Mouse (Mus musculus) lung, postnatal 0 days (tissue): Measurements from ENCODE around the gene Pik3ca. TPM values are rescaled to one million over a fixed set of nuclear protein-coding genes. Genes with fewer than 3 reads are reported as not detected.
A peak's percentile ranks its signal among the peaks of the same experiment; 100 is the strongest.

Experiments used
- ATAC-seq: fragments of 200-750 bp; cut with Nextera tagmentation; 2 replicates; pipeline ENCODE4 v1.8.0; 2017; ENCODE audit warnings: moderate library complexity
- DNase-seq: peaks from one replicate; pipeline ENCODE4 v3.0.0-alpha.2; 2016; ENCODE audit warnings: low spot score
- H3K27ac ChIP-seq: fragments of 300-500 bp; sonication (generic); 2 replicates; pipeline ENCODE4 v1.5.1; 2014; ENCODE audit warnings: antibody characterized with exemption, mild to moderate bottlenecking, low read length, mixed read lengths
- H3K27me3 ChIP-seq: fragments of 300-500 bp; sonication (generic); replicated peaks from 2 replicates; pipeline ENCODE4 v1.6.1; 2014; ENCODE audit warnings: low read length, mixed read lengths; ENCODE audit not compliant: insufficient read depth
- H3K36me3 ChIP-seq: fragments of 300-500 bp; sonication (generic); 2 replicates; pipeline ENCODE4 v1.6.1; 2014; ENCODE audit warnings: low read length, mixed read lengths; ENCODE audit not compliant: insufficient read depth
- H3K4me1 ChIP-seq: fragments of 300-500 bp; sonication (generic); 2 replicates; pipeline ENCODE4 v1.6.1; 2014; ENCODE audit warnings: antibody characterized with exemption, low read depth, low read length, mixed read lengths; ENCODE audit not compliant: insufficient read depth
- H3K4me2 ChIP-seq: fragments of 300-500 bp; sonication (generic); replicated peaks from 2 replicates; pipeline ENCODE4 v1.6.1; 2014; ENCODE audit warnings: low read depth, mild to moderate bottlenecking, low read length, moderate library complexity, mixed read lengths
- H3K4me3 ChIP-seq: fragments of 300-500 bp; sonication (generic); 2 replicates; pipeline ENCODE4 v1.5.1; 2014; ENCODE audit warnings: low read depth, low read length
- H3K9ac ChIP-seq: fragments of 300-500 bp; sonication (generic); replicated peaks from 2 replicates; pipeline ENCODE4 v1.6.1; 2014; ENCODE audit warnings: low read depth, mild to moderate bottlenecking
- H3K9me3 ChIP-seq: fragments of 300-500 bp; sonication (generic); 2 replicates; pipeline ENCODE4 v1.6.1; 2016; ENCODE audit warnings: low read length, mixed read lengths
- CTCF ChIP-seq: IDR thresholded peaks from 2 replicates; pipeline ENCODE4 v1.5.1; 2016; ENCODE audit warnings: antibody characterized with exemption, mild to moderate bottlenecking
- EP300 ChIP-seq: IDR thresholded peaks from 2 replicates; pipeline ENCODE4 v1.6.1; 2016; ENCODE audit warnings: antibody characterized with exemption, mild to moderate bottlenecking, control low read depth
- WGBS: fragments of 180-500 bp; shearing (Covaris S2); extraction: QIAGEN DNeasy Blood & Tissue Kit; methylation state at CpG from one replicate; pipeline ENCODE4 v1.1.7; 2014; 5-methylcytosine and 5-hydroxymethylcytosine counted together
- polyA plus RNA-seq: library from polyadenylated mRNA; unstranded; fragments of >200 nt; fragmentation: Nextera tagmentation; extraction: Ambion mirVana; gene quantifications from 2 replicates; pipeline ENCODE4 v1.2.1, GENCODE M21; 2015

Gene Pik3ca
- polyA plus RNA-seq, 1 experiment from 2014 or later, result 13.4 TPM

DNA sequence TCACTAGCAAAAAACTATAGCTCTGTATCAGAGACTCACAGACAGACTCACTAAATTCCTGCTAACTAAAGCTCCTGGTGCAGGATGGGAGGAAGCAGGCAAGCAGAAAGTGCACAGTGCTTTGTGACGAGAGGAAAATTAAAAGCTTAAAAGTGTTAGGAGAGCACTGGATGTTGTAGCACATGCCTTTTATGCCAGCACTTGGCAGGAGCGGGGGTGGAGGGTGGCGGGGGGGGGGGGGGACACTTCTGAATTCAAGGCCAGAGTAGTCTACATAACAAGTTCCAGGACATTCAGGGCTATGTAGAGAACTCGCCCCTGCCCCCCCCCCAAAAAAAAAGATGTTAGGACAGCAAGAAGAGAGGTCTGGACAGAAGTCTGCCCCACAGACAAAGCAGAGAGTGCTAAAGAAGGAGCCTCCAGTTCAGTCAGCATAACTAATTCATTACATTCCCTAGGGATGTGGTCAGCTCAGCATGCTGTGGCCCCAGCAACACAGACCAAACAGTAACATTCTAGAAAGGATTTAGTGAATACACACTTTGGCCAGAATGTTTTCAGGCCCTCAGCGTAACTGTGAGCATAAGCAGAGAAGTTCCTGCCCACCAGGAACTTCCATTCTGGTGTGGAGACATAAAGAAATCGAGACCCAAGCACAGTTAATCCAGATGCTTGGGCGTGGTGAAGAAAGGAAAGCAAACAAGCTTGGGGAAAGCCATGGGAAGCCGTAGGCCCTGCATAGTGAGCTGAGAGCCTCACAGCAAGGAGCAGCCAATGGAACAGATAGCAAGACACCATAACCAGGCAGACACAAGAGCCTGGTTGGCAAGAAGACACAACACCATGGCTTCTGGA is 98.6 kb downstream of the Pik3ca start:
- DNase-seq, result no peak
- Histone ChIP-seq H3K4me2 (no peak overlapping the region), H3K36me3 (no peaks in the 10 kb centered on the region), H3K27me3 (no peaks in the 10 kb centered on the region), H3K4me1 (no peaks in the 10 kb centered on the region), H3K9me3 (no peaks in the 10 kb centered on the region), H3K9ac (no peak overlapping the region), H3K4me3 (no peak overlapping the region), H3K27ac (no peak overlapping the region)
- WGBS, result 49% methylated on average over 7 of the region's 8 CpGs
- TF ChIP-seq EP300, result no peak
- TF ChIP-seq CTCF, result no peak
- ATAC-seq, result no peak

DNA sequence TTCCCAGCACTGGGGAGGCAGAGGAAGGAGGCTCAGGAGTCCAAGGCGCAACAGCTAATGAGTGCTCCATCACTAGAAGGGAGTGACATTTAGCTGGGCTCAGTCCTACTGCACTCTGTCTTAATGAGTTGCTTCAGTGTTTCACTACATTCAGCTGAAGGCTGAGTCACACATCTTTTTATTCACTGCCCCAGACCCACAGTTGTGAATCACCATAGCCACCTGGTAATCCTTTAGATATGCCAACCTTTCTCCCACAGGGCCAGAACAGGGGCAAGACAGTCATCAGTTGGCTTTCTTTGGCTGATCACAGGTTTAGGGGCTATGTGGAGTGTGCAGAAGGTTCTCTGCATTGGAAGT is 99.2 kb downstream of the Pik3ca start:
- ATAC-seq, result no peak
- Histone ChIP-seq H3K27me3 (no peaks in the 10 kb centered on the region), H3K9me3 (no peaks in the 10 kb centered on the region), H3K4me2 (no peak overlapping the region), H3K4me1 (no peaks in the 10 kb centered on the region), H3K36me3 (no peaks in the 10 kb centered on the region), H3K27ac (no peak overlapping the region), H3K4me3 (no peak overlapping the region), H3K9ac (no peak overlapping the region)
- no peak for TF ChIP-seq CTCF
- TF ChIP-seq EP300, result no peak
- no peak for DNase-seq
- WGBS, result 95% methylated on average over 1 of the region's 1 CpGs

DNA sequence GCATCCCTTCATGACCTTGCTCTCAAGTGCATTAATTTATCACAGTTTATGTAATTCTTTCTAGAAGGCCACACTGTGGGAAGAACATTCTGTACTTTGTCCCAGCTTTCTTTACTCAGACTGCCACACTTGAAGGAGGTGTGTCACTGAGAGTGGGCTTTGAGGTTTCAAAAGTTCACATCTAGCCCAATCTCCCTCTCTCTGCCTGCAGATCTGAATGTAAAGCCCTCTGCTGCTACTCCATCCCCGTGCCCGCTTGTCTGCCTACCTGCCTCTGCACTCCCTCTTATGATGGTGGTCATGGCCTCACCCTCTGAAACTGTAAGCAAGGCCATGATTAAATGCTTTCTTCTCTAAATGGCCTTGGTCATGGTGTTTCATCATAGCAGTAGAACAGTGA is 102.9 kb downstream of the Pik3ca start:
- H3K36me3 ChIP-seq, result no peaks in the 10 kb centered on the region
- no peak for ATAC-seq
- TF ChIP-seq EP300 (no peak), CTCF (no peak)
- DNase-seq, result no peak
- no peak overlapping the region for H3K9ac ChIP-seq
- no peaks in the 10 kb centered on the region for H3K9me3 ChIP-seq
- no peaks in the 10 kb centered on the region for H3K27me3 ChIP-seq
- no peak overlapping the region for H3K27ac ChIP-seq
- no peaks in the 10 kb centered on the region for H3K4me1 ChIP-seq
- no peak overlapping the region for H3K4me3 ChIP-seq
- 92% methylated on average over 2 of the region's 2 CpGs for WGBS
- H3K4me2 ChIP-seq, result no peak overlapping the region

DNA sequence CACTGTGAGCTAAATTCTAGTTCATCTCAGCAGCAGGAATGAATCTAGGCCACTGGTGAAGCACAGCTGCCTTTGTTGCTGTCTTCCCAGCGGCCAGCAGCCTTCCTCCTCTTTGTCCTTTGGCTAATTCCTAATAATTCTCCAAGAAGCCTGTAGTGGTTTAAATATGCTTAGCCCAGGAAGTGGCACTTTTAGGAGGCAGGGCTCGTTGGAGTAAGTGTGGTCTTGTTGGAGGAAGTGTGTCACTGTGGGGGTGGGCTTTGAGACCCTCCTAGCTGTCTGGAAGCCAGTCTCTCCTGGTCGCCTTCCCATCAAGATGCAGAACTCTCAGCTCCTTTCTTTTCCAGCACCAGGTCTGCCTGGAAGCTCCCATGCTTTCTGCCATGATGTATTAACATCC is 108.4 kb downstream of the Pik3ca start:
- no peaks in the 10 kb centered on the region for H3K27me3 ChIP-seq
- no peak overlapping the region for H3K27ac ChIP-seq
- H3K36me3 ChIP-seq, result no peaks in the 10 kb centered on the region
- no peaks in the 10 kb centered on the region; the same call in 1 of the 2 replicates for H3K4me1 ChIP-seq
- no peak for ATAC-seq
- no peaks in the 10 kb centered on the region for H3K9me3 ChIP-seq
- H3K4me2 ChIP-seq, result no peak overlapping the region
- 65% methylated on average over 3 of the region's 3 CpGs for WGBS
- no peak overlapping the region for H3K9ac ChIP-seq
- no peak overlapping the region for H3K4me3 ChIP-seq
- no peak for DNase-seq
- TF ChIP-seq CTCF, result no peak
- TF ChIP-seq EP300, result no peak

DNA sequence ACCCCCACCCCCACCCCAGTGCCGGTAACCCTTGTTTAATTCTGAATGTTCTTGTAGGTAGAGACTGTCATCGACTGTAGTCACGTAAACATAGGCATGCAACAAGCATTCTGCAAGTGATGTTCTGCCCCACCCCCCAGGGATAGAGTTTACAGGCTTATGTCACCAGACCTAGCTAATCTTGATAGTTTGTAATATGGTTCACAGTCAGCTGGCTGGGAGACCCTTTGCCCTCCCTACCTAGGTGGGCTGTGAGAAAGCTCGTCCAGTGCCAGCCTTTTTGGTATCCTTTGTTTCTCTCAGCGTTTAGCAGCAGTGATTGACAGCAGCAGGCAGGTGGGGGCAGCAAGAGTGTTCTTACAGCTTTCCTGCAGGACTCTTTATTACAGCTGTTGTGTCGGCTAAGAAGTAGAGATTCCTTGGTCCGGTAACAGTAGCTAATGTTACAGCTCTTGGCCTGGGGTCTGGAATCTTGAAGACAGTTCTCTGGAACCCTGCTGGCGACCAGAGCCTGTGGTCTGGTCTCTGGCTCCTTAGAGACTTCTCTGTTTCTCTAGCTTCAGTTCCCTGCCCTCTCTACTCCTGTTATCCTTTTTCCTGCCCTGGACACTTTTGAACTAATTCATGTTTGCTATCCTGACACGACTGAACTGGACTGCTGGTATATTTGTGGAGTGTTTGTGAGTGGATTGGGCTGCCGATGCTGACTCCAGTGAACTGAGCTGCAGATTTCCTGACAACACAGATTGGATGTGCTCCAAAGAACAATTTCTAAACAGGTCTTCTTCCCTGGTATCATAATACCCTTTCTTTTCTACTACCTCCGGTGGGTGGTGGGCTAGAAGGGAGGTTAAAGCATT is 109.1 kb downstream of the Pik3ca start:
- no peak overlapping the region for H3K9ac ChIP-seq
- peaks cover 3% of the 10 kb centered on the region; the same call in 1 of the 2 replicates for H3K4me1 ChIP-seq
- no peak overlapping the region for H3K4me2 ChIP-seq
- H3K9me3 ChIP-seq, result no peaks in the 10 kb centered on the region
- no peak for ATAC-seq
- TF ChIP-seq EP300 (no peak), CTCF (no peak)
- no peak overlapping the region for H3K4me3 ChIP-seq
- 44% methylated on average over 11 of the region's 11 CpGs for WGBS
- peak; percentile 27 for DNase-seq
- H3K36me3 ChIP-seq, result no peaks in the 10 kb centered on the region
- no peaks in the 10 kb centered on the region for H3K27me3 ChIP-seq
- no peak overlapping the region for H3K27ac ChIP-seq

DNA sequence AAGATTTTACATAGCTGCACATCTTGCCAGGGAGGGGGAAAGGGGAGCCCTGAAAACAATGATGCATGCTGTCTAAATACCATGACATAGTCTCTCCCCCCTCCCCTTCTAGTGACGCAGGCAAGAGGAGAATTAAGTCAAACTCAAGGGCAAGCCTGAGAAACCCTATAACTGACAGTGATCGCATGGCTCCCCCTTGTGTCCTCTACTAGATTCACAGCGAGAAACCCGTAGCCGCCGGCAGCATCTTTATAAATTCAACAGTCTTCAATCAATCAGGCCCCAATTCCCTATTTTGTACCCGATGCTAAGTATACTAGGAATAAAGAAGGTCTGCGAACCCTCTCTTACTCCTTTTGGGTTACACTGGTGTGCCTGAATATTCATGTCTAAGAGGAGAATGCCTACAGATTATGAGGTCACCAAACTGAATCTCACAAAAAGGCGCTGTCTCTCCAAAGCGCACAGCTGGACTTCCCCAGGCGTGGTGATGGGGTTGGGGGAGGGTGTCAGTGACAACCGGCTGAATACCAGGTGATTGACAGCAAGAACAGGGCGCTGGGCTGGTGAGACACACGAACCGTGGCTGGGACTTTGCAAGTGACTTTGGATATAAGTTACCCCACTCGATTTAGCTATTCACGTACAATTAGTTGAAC is 111.3 kb downstream of the Pik3ca start:
- Histone ChIP-seq H3K4me2 (peak overlapping the region; percentile 67), H3K9me3 (no peaks in the 10 kb centered on the region), H3K27me3 (no peaks in the 10 kb centered on the region), H3K9ac (no peak overlapping the region), H3K36me3 (no peaks in the 10 kb centered on the region), H3K4me3 (no peak overlapping the region; the same call in 1 of the 2 replicates), H3K4me1 (peaks cover 3% of the 10 kb centered on the region; the same call in 1 of the 2 replicates), H3K27ac (no peak overlapping the region)
- TF ChIP-seq EP300, result no peak
- peak; percentile 86 for TF ChIP-seq CTCF
- ATAC-seq, result no peak
- DNase-seq, result peak; percentile 93
- 2% methylated on average over 17 of the region's 17 CpGs for WGBS
